Mouse (Mus musculus): Measurements from ENCODE around the gene Krt28.

Krt28 gene

GRCm38 (mm10) chr11:99374803-99375202 is at the start of gene Krt28:
Gene Krt28, minus strand, starts transcription at chr11:99374903.
- DNase-seq (ENCODE audit: low spot score): no peak

GRCm38 (mm10) chr11:99422159-99422558 is 47.5 kb upstream of the Krt28 start, which contains the start of gene Krt12:
Gene Krt12, minus strand, starts transcription at chr11:99422259.
- no peak for DNase-seq (ENCODE audit: low spot score)

GRCm38 (mm10) chr11:99420586-99420985 is 45.9 kb upstream of the Krt28 start:
- DNase-seq (ENCODE audit: low spot score): no peak

GRCm38 (mm10) chr11:99417819-99418218 is 43.1 kb upstream of the Krt28 start:
- no peak for DNase-seq (ENCODE audit: low spot score)

GRCm38 (mm10) chr11:99416902-99417301 is 42.2 kb upstream of the Krt28 start:
- DNase-seq (ENCODE audit: low spot score): no peak

GRCm38 (mm10) chr11:99414463-99415147 is 39.9 kb upstream of the Krt28 start:
- no peak for DNase-seq (ENCODE audit: low spot score)

- no peak for DNase-seq (ENCODE audit: low spot score)
These were observed 38.5 kb upstream of the Krt28 start for GRCm38 (mm10) chr11:99413247-99413646.

- no peak for DNase-seq (ENCODE audit: low spot score)
These were observed 31.5 kb upstream of the Krt28 start for GRCm38 (mm10) chr11:99406186-99406585.

- no peak for DNase-seq (ENCODE audit: low spot score)
These were observed 25.4 kb upstream of the Krt28 start for GRCm38 (mm10) chr11:99399956-99400549.

GRCm38 (mm10) chr11:99398832-99399231 is 24.1 kb upstream of the Krt28 start:
- DNase-seq (ENCODE audit: low spot score): no peak

GRCm38 (mm10) chr11:99398084-99398483 is 23.4 kb upstream of the Krt28 start:
- DNase-seq (ENCODE audit: low spot score): no peak

- no peak for DNase-seq (ENCODE audit: low spot score)
These were observed 22.0 kb upstream of the Krt28 start for GRCm38 (mm10) chr11:99396661-99397060.

- DNase-seq (ENCODE audit: low spot score): no peak
These were observed 21.3 kb upstream of the Krt28 start for GRCm38 (mm10) chr11:99396034-99396433.

GRCm38 (mm10) chr11:99392492-99392891 is 17.8 kb upstream of the Krt28 start:
- no peak for DNase-seq (ENCODE audit: low spot score)

- no peak for DNase-seq (ENCODE audit: low spot score)
These were observed 16.7 kb upstream of the Krt28 start for GRCm38 (mm10) chr11:99391375-99391774.

- DNase-seq (ENCODE audit: low spot score): no peak
These were observed 16.2 kb upstream of the Krt28 start for GRCm38 (mm10) chr11:99390866-99391265.

GRCm38 (mm10) chr11:99389264-99389663 is 14.6 kb upstream of the Krt28 start, which contains the start of gene Krt10:
Gene Krt10, minus strand, starts transcription at chr11:99389364.
- no peak for DNase-seq (ENCODE audit: low spot score)

- no peak for DNase-seq (ENCODE audit: low spot score)
These were observed 14.0 kb upstream of the Krt28 start for GRCm38 (mm10) chr11:99388661-99389060.

- peak; percentile 90 for DNase-seq (ENCODE audit: low spot score)
These were observed 11.4 kb upstream of the Krt28 start for GRCm38 (mm10) chr11:99385813-99386721.

GRCm38 (mm10) chr11:99379568-99379967 is 4.9 kb upstream of the Krt28 start:
- DNase-seq (ENCODE audit: low spot score): peak; percentile 49

GRCm38 (mm10) chr11:99369853-99370451 is 4.8 kb downstream of the Krt28 start:
- no peak for DNase-seq (ENCODE audit: low spot score)

GRCm38 (mm10) chr11:99369229-99369628 is 5.5 kb downstream of the Krt28 start:
- no peak for DNase-seq (ENCODE audit: low spot score)

All from testis, postnatal 14 days (tissue).